Mouse (Mus musculus) midbrain, postnatal 0 days (tissue): Measurements from ENCODE around the gene Tpk1. TPM values are rescaled to one million over a fixed set of nuclear protein-coding genes. Genes with fewer than 3 reads are reported as not detected.

ENCODE experiments used
- ATAC-seq: fragments of 200-750 bp; cut with Nextera tagmentation; 2 replicates; pipeline ENCODE4 v1.8.0; 2017; ENCODE audit warnings: moderate number of reproducible peaks, mild to moderate bottlenecking, moderate TSS enrichment, moderate library complexity; ENCODE audit not compliant: low FRiP score
- DNase-seq: peaks from one replicate; pipeline ENCODE4 v3.0.0-alpha.2; 2015; ENCODE audit warnings: low spot score
- H3K27ac ChIP-seq: fragments of 300-500 bp; sonication (generic); 2 replicates; pipeline ENCODE4 v1.5.1; 2014; ENCODE audit warnings: low read depth, mild to moderate bottlenecking, low read length, mixed read lengths
- H3K27me3 ChIP-seq: fragments of 300-500 bp; sonication (generic); 2 replicates; pipeline ENCODE4 v1.6.1; 2014; ENCODE audit warnings: low read length, control low read depth, mixed read lengths; ENCODE audit not compliant: insufficient read depth
- H3K36me3 ChIP-seq: fragments of 300-500 bp; sonication (generic); 2 replicates; pipeline ENCODE4 v1.6.1; 2014; ENCODE audit warnings: low read length, control low read depth, mixed read lengths; ENCODE audit not compliant: insufficient read depth
- H3K4me1 ChIP-seq: fragments of 300-500 bp; sonication (generic); 2 replicates; pipeline ENCODE4 v1.6.1; 2014; ENCODE audit warnings: mild to moderate bottlenecking, control low read depth, antibody characterized with exemption, low read length, mixed read lengths; ENCODE audit not compliant: insufficient read depth
- H3K4me2 ChIP-seq: fragments of 300-500 bp; sonication (generic); 2 replicates; pipeline ENCODE4 v1.6.1; 2014; ENCODE audit warnings: low read depth, mild to moderate bottlenecking, low read length, mixed read lengths; ENCODE audit not compliant: poor library complexity, severe bottlenecking
- H3K4me3 ChIP-seq: fragments of 300-500 bp; sonication (generic); 2 replicates; pipeline ENCODE4 v1.5.1; 2014; ENCODE audit warnings: low read depth, mild to moderate bottlenecking, low read length, moderate library complexity
- H3K9ac ChIP-seq: fragments of 300-500 bp; sonication (generic); replicated peaks from 2 replicates; pipeline ENCODE4 v1.6.1; 2014; ENCODE audit warnings: mild to moderate bottlenecking, low read length, moderate library complexity, mixed read lengths; ENCODE audit not compliant: poor library complexity, severe bottlenecking
- H3K9me3 ChIP-seq: fragments of 300-500 bp; sonication (generic); 2 replicates; pipeline ENCODE4 v1.6.1; 2016; ENCODE audit warnings: low read length, control low read depth
- CTCF ChIP-seq: IDR thresholded peaks from 2 replicates; pipeline ENCODE4 v1.5.1; 2016; ENCODE audit warnings: antibody characterized with exemption, mild to moderate bottlenecking
- WGBS: fragments of 180-500 bp; shearing (Covaris S2); extraction: QIAGEN DNeasy Blood & Tissue Kit; methylation state at CpG from one replicate; pipeline ENCODE4 v1.1.7; 2014; 5-methylcytosine and 5-hydroxymethylcytosine counted together
- polyA plus RNA-seq: library from polyadenylated mRNA; unstranded; fragments of >200 nt; fragmentation: Nextera tagmentation; extraction: Ambion mirVana; gene quantifications from 2 replicates; pipeline ENCODE4 v1.2.1, GENCODE M21; 2015
- total RNA-seq: library from RNA; depleted of rRNA; stranded (reverse); fragments of >200 nt; gene quantifications from 2 replicates; pipeline ENCODE4 v1.2.3, GENCODE M21; 2014

The Tpk1 gene
- total and polyA plus RNA-seq, 2 experiments from 2014 or later: 4.4 to 6.0 TPM

DNA sequence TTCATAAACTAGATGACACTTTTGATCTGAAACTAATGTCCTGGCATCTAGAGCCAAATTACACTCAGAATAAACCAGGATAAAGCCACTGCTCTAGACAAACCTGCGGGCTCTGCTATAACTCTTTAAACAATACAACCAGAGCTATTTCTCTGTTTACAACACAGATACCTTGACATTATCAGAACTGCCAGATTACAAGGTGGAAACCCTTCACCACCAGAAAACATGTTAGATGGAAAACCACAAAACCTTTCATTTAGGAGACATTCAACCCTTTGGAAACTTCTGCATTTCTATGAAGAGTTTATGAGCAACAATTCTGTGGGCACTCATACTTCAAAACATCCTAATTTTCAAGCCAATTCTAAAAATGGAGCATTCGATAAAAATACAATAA, 20.4 kb downstream of the Tpk1 start:
- no peak for DNase-seq
- H3K4me3 ChIP-seq: no peak overlapping the region
- no peak overlapping the region for H3K9ac ChIP-seq
- no peaks in the 10 kb centered on the region for H3K27me3 ChIP-seq
- WGBS: 90% methylated on average over 2 of the region's 2 CpGs
- TF ChIP-seq CTCF: no peak
- H3K4me2 ChIP-seq: no peak overlapping the region
- H3K27ac ChIP-seq: no peak overlapping the region
- no peaks in the 10 kb centered on the region for H3K9me3 ChIP-seq
- ATAC-seq: no peak
- no peaks in the 10 kb centered on the region for H3K4me1 ChIP-seq
- no peaks in the 10 kb centered on the region for H3K36me3 ChIP-seq

GRCm38 (mm10) chr6:43645105-43645504, 21.0 kb downstream of the Tpk1 start:
- TF ChIP-seq CTCF: no peak
- WGBS: 95% methylated on average over 1 of the region's 1 CpGs
- no peak overlapping the region for H3K27ac ChIP-seq
- DNase-seq (no peak), ATAC-seq (no peak)
- H3K4me3 ChIP-seq: no peak overlapping the region
- no peak overlapping the region for H3K4me2 ChIP-seq
- H3K27me3 ChIP-seq: no peaks in the 10 kb centered on the region
- H3K4me1 ChIP-seq: no peaks in the 10 kb centered on the region
- no peaks in the 10 kb centered on the region for H3K9me3 ChIP-seq
- H3K9ac ChIP-seq: no peak overlapping the region
- no peaks in the 10 kb centered on the region for H3K36me3 ChIP-seq

- DNase-seq: no peak
These were observed 22.4 kb downstream of the Tpk1 start for GRCm38 (mm10) chr6:43643718-43644117.

DNA sequence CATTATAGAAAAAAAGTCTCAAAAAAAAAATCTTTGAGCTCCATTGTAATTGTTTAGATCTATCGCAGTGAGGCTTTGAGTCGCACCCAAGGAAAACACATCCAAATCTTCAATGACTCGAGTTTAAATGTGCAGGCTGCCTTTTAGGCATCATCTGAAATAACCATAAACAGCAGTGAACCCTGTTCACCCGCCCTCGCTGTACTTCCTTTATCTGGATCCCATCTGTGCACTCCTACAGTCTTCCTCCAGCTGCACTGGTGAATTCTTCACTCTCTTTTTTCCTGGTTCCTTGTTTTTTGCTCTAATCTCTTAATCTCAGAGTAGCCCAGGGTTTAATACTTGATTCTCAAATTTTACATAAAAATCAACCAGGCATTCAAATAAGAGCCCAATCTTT, 23.7 kb downstream of the Tpk1 start:
- Histone ChIP-seq H3K4me1 (no peaks in the 10 kb centered on the region), H3K4me2 (no peak overlapping the region), H3K27me3 (no peaks in the 10 kb centered on the region), H3K36me3 (no peaks in the 10 kb centered on the region), H3K9me3 (no peaks in the 10 kb centered on the region), H3K27ac (no peak overlapping the region), H3K9ac (no peak overlapping the region), H3K4me3 (no peak overlapping the region)
- no peak for TF ChIP-seq CTCF
- no peak for DNase-seq
- WGBS: 71% methylated on average over 5 of the region's 5 CpGs
- no peak for ATAC-seq

More at GRCm38 (mm10) chr6:43643718-43644117, 22.4 kb downstream of the Tpk1 start:
- no peak for ATAC-seq
- Histone ChIP-seq H3K4me1 (no peaks in the 10 kb centered on the region), H3K4me2 (no peak overlapping the region), H3K36me3 (no peaks in the 10 kb centered on the region), H3K9ac (no peak overlapping the region), H3K27me3 (no peaks in the 10 kb centered on the region), H3K9me3 (no peaks in the 10 kb centered on the region), H3K27ac (no peak overlapping the region), H3K4me3 (no peak overlapping the region)
- no peak for TF ChIP-seq CTCF
- WGBS: 83% methylated on average over 6 of the region's 6 CpGs

GRCm38 (mm10) chr6:43640621-43641020, 25.5 kb downstream of the Tpk1 start:
- Histone ChIP-seq H3K4me1 (no peaks in the 10 kb centered on the region), H3K9me3 (no peaks in the 10 kb centered on the region), H3K9ac (no peak overlapping the region), H3K4me2 (no peak overlapping the region), H3K36me3 (no peaks in the 10 kb centered on the region), H3K27ac (no peak overlapping the region), H3K27me3 (no peaks in the 10 kb centered on the region), H3K4me3 (no peak overlapping the region)
- no peak for TF ChIP-seq CTCF
- no peak for ATAC-seq
- DNase-seq: no peak

DNA sequence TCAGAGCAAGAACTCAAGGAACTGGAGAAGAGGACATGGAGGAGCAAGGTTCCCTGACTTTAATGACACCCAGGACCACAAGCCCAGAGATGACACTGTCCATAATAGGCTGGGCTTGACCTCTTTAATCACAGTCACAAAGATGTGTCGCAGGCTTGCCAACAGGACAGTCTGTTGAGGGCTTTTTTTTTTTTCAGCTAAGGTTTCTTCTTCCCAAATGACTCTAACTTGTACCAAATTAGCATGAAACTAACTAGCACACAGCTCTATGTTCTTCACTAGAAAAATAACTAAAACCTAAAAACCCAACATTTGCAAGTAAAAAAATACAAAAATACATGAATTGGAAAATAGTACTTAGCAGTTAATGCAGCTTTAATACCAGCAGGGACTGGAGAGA, 27.2 kb downstream of the Tpk1 start:
- 96% methylated on average over 1 of the region's 1 CpGs for WGBS
- no peak overlapping the region for H3K27ac ChIP-seq
- ATAC-seq (no peak), DNase-seq (no peak)
- H3K27me3 ChIP-seq: no peaks in the 10 kb centered on the region
- H3K4me3 ChIP-seq: no peak overlapping the region
- no peak overlapping the region for H3K4me2 ChIP-seq
- H3K9ac ChIP-seq: no peak overlapping the region
- no peaks in the 10 kb centered on the region for H3K36me3 ChIP-seq
- H3K4me1 ChIP-seq: no peaks in the 10 kb centered on the region
- no peaks in the 10 kb centered on the region for H3K9me3 ChIP-seq
- no peak for TF ChIP-seq CTCF
